Mouse (Mus musculus): Measurements from ENCODE around the gene 4933416C03Rik.

The 4933416C03Rik gene

GRCm38 (mm10) chr10:116079396-116079795 lies 34.3 kb downstream of the 4933416C03Rik start:
- DNase-seq (ENCODE audit: low spot score in 2 of 2), result no peak

GRCm38 (mm10) chr10:116078636-116079035 lies 35.1 kb downstream of the 4933416C03Rik start:
- no peak for DNase-seq (ENCODE audit: low spot score in 2 of 2)

- DNase-seq (ENCODE audit: low spot score in 2 of 2), result no peak
These were observed 37.8 kb downstream of the 4933416C03Rik start for GRCm38 (mm10) chr10:116075954-116076353.

All from urinary bladder, postnatal 4 days (tissue).